Mouse (Mus musculus) lung, adult 18-20 months (tissue): ENCODE measurements at regions not wholly inside any gene's neighbourhood (a gene's known extent, or its start where the extent isn't known, plus 50 kb on each side); places are given as distances from the start of the nearest gene placed in this dataset.

ENCODE experiments used
- DNase-seq, 2 experiments: peaks; one replicate each; pipeline ENCODE4 v3.0.0; 2022; ENCODE audit warnings: mixed read lengths in 2 of 2

GRCm38 (mm10) chr1:177616335-177617239, 113.0 kb upstream of the 1700016C15Rik start:
- DNase-seq = no peak

DNA sequence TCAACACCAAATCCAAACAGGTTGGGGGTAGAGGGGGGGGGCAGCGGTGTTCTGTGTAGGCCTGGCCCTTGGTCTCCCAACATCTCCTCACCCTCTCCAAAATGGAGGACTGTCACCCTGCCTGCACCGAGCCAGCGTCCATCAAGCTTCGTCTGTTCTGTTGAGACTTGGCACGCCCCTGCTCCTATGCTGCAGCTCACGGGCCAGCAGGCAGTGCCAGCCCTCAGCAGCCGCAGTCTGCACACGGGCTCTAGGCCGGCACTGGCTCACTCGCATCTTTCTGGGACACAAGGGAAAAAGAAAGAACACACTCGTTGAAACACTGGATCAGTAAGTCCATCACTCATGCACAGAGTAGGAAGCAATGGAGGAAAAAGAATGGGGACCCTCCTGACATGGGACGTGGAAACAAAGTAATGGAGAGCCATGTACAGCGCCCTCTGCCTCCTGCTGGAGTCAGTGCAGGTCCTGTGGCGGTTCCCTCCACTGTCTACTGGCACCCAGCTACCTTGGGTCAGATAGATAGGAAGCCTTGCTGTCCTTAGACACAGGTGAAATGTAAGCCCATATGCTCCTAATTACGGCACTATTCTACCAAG, 109.0 kb upstream of the 1700016C15Rik start:
- DNase-seq = no peak

DNA sequence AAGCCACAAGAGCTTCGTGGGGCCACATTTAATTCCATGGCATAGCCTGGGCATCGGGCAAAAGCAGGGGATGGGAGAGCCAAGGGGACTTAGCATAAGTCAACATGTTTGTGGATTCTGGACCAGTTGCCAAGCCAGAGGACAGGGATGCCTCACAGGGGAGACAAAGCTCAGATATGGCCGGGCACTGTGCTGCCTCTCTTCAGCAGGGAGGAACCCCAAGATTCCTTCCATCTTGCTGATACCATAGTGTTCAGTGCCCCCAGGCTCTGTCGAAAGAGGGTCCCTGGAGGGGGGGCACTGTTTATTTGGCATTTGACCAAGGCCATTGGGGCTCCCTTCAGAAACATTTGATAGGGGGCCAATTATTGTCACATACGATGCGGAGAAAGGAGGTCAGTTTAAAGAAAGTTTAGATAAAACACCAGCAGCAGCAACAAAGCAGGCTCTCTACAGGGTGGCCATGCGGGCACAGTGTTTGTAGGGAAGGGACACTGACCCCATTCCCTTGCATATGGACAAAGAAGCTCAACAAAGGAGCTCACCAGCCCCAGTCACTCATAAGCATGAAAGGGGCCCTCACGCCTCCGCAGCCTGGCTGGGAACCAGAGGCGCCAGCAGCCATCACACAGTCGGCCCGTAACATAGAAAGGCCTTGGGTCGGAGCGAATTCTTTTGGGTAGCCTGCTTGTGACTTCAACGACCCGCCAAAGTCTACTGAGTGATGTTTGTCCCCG, 107.6 kb upstream of the 1700016C15Rik start:
- no peak for DNase-seq

DNA sequence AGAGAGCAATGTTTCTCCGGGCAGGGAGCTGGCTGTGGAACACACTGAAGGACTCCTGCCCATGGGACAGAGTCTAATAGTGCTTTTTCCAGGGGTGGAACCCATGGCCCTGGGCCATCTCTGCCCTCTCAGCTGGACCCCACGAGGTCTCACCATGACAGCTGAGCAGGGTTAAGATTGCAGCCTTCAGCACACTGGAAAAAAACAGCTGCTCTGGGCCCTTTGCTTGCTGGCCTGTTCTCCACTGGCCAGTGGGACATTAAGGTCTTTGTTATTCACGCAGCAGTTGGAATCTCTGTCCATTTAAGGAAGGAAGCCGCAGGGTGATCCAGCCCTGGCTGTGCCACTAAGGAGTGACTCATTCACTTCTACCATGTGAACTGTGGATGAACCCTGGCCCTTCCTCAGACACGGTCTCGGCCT, 106.3 kb upstream of the 1700016C15Rik start:
- peak; percentile 62 to 66 for DNase-seq

DNA sequence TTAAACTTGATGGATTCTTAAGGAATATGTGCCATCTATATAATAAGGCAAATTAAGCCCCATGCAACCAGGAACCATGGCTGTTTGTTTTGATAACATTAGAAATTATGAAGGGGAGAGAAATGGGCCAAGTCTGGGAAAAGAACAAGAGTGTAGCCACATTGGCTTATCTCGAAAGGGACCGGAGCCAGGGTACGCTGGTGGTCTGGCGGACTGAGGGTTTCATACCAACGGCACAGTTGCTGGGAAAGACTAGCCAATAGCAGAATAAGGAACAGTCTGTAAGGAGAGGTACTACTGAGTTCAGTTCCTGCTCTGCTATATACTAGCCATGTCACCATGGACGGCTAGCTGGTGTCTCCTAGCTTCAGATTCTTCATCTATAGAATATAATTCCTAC, 105.9 kb upstream of the 1700016C15Rik start:
- DNase-seq = no peak

- no peak for DNase-seq
These were observed 101.8 kb upstream of the 1700016C15Rik start for GRCm38 (mm10) chr1:177627814-177628213.

- DNase-seq = no peak
These were observed 95.5 kb upstream of the 1700016C15Rik start for GRCm38 (mm10) chr1:177633966-177634602.

DNA sequence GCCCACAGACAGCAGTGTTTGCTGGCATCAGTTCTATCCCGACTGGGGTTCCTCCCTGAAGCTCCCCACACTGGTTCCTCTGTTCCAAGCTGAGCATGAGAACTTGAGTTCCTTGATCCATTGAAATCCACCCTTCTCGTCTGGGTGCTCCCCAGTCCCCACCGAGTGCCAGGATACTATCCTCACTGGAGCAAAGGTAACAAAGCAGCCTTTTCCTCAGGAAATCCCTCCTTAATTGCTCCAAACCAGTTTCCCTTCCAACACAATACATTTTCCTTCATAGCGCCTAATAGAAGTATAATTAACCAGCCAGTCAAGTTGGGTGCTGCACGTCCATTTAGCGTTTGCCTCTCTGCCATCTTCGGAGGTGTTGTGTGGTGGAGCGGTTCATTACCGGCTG, 92.6 kb upstream of the 1700016C15Rik start:
- no peak for DNase-seq

- DNase-seq = no peak
These were observed 91.2 kb upstream of the 1700016C15Rik start for GRCm38 (mm10) chr1:177638381-177638780.

DNA sequence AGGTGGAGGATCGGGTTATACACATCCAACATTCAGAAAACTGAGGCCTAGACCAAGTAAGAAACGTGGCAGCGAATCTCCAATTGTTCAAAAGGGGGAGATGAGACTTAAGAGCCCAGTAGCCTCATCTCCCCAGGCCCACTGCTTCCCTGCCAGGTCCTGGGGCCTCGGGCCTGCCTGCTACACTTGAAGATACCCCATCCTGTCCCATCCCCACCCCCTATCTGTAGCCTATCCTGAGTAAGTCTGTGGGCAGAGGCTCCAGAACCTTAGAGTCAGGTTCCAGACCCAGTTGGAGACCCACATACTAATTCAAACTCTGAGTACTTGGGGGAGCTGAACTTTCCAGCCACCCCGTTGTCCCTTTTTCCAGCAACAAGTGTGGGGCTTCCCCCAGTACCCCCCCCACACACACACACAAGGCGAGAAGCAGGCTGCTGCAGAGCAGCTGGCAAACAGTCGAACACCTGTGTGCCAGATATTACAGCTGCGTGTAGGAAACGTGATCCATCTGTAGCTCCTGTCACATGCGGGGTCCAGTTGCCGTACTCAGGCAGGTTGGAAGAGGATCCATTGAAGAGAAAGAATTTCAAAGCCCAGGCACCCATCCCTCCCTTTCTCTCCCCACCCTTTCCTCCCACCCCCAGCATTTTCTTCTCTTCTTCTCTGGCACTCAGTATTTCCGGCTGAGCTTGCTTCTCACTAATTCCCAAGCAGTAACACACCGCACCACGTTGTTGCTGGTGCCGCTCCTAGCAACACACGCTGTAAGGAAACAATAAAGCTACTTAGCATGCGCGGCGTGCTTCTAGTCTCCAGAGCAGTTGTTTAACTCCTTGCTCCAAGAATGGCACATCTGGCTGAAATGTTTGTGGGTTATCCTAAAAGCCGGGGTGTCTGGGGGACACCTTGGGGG, 89.4 kb upstream of the 1700016C15Rik start:
- peak in 1 of 2 experiments; percentile 35 for DNase-seq

DNA sequence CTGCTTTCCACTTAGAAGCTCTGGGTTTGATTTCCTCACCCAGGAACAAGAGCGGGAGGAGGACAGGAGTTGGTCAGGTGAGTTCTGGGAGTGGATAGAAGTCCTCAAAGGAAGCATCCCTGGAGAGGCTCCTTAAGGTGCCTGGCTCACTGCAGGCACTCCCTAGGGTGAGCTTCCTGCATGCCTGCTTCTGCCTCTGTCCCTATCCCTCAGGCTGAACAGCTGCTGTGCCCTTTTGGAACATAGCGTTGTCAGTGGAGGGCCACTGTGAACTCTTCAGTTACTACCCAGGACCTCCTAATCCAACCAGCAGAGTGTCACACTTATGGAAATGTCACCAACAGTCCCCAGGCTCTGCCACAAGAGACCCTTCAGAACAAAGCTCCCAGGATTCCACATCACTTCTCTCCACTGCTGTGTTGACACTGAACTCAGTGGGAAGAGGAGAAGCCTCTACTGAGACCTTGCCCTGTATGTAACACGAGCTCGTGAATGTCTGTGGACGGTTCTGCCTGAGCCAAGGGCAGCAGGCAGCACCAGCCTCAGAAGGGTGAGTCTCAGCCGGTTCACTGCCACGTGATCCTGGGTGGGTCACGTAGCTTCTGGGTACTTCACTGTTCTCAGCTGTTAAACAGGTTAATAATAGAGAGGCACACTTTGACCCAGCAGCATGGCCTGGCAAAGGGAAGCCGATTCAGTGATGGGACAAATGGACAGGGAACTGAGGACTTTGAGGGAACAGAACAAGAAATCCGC, 86.7 kb upstream of the 1700016C15Rik start:
- DNase-seq = peak; percentile 35 to 65

DNA sequence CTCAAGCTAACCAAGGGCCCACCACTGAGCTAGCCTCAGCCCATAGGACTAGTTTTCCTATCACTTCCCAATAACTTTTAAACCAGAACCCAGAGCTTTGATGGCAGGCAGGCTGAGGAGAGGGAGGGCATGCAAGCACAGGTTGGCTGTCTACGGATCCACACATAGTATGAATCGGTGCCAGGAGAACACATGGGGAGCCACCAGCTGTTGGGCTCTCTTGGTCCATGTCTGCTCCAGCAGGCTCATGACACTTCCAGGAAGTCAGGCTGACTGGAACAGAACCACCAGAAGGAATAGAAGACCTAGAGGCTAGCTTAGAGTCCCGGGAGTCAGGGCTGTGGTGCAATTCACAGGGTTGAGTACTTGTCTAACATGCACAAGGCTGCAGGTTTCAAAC, 86.0 kb upstream of the 1700016C15Rik start:
- no peak for DNase-seq

DNA sequence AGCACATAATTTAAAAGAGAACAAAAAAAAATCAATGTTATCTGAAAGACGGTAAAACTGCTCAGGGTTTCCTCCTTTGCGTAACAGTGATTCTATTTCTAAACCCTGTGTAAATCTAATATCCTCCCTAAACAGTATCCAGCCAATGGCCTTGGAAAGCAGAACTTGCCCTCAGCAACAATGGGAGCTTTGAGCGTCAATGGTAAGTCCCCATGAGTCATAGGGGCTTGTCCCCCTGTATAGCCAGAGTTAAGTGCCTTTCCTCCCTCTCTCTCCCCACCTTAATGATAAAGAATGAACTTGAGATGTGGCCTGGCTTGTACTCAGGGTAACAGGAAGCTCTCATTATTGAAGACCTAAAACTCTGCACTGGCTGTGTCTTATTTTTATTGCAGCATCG, 85.4 kb upstream of the 1700016C15Rik start:
- DNase-seq = no peak

DNA sequence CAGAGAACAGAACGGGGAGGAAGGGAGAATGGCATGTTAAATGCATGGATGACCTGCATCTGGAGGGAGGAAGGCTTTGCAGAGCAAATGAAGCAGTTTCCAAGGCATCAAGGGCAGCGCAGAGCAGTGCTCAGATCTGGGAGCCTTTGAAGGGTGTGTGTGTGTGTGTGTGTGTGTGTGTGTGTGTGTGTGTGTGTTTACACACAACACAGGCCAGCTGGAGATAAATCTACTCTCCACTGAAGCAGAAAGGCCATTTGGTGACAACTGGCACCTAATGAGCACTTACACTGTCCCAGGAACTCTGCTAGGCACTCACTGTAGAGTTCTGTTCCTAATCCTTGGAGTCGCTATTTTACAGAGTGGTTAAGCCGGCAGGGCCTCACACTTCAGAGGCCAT, 84.3 kb upstream of the 1700016C15Rik start:
- no peak for DNase-seq

DNA sequence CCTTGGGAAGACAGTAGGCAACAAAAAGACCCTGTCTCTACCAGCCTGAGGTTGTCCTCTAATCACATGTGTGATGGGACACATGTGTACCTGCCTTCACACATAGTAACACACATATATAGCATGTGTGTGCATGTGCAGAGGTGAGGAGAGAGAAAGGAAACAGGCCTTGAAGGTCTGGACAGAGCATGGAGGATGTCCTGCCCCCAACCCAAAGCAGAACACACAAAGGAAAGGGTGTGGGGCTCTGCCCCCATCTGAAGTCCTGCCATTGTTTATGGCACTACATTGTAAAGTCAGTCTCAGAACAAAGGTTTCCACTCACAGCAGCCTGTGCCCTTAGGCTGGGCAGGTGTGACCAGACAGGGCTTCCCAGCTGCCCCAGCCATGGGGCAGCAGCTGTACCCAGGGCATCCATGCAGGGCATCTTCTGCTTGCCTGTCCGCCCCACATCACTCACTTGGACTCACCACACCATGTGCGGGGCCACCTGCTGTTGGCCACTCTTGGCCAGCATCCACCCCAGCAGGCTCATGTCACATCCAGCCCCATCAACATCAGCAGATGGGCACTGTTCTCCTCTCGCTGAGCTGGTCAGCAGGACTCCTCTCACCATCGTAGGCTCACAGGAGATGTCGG, 83.6 kb upstream of the 1700016C15Rik start:
- DNase-seq = no peak

- no peak for DNase-seq
These were observed 81.7 kb upstream of the 1700016C15Rik start for GRCm38 (mm10) chr1:177647876-177648275.

DNA sequence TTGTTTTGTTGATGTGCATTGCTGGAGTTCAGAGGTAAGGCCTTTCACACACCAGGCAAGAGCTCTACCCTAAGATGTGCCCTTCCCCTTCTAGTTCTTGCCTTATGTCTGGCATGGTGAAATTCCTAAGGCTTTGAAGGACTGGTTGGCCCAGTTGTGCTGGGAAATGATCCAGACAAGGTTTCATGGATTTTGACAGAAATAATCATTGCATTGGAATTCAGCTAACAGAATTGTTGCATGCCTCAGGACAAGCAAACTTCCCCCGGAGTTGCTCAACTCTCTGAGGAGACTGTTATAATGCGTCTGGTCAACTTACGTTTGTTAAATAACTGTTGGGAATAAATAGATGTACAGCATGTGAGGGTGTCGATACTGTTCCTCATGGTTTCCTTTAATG, 80.6 kb upstream of the 1700016C15Rik start:
- peak; percentile 38 to 58 for DNase-seq

DNA sequence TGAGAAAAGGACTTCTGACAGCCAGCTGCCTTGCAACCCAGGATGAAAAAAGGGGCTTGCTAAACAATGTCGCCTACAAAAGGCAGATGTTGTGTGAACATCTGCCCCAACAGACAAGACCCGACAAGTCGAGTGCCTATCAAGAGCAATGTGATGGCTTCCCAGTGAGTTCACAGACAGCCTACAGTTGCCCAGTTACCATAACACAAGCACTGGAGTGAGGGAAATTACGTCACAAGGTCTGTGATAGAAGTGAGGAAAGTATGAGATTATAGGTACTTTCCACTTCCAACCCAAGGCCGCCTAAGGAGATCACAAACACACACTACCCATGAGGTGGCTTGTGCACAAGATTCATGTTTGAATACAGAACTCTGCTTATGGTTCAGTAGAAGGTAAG, 78.4 kb upstream of the 1700016C15Rik start:
- no peak for DNase-seq

GRCm38 (mm10) chr1:177663163-177663562, 66.5 kb upstream of the 1700016C15Rik start:
- no peak for DNase-seq

- no peak for DNase-seq
These were observed 62.4 kb upstream of the 1700016C15Rik start for GRCm38 (mm10) chr1:177667041-177667791.
